Mouse (Mus musculus) limb, embryonic 13.5 days (tissue): ENCODE data around the gene Sv2c. TPM values are rescaled to one million over a fixed set of nuclear protein-coding genes. Genes with fewer than 3 reads are reported as not detected.

Experiments
- ATAC-seq: fragments of 200-750 bp; cut with Nextera tagmentation; 2 replicates; pipeline ENCODE4 v1.8.0; 2017; ENCODE audit warnings: low read depth, moderate number of reproducible peaks, moderate TSS enrichment; ENCODE audit not compliant: low FRiP score
- H3K27ac ChIP-seq: fragments of 300-500 bp; sonication (generic); 2 replicates; pipeline ENCODE4 v1.5.1; 2015; ENCODE audit warnings: inconsistent platforms, mild to moderate bottlenecking, moderate library complexity
- H3K27me3 ChIP-seq: fragments of 300-500 bp; sonication (generic); 2 replicates; pipeline ENCODE4 v1.6.1; 2015; ENCODE audit warnings: mild to moderate bottlenecking, inconsistent platforms
- H3K36me3 ChIP-seq: fragments of 300-500 bp; sonication (generic); 2 replicates; pipeline ENCODE4 v1.6.1; 2015; ENCODE audit warnings: inconsistent platforms, mild to moderate bottlenecking, moderate library complexity
- H3K4me1 ChIP-seq: fragments of 300-500 bp; sonication (generic); 2 replicates; pipeline ENCODE4 v1.6.1; 2015; ENCODE audit warnings: inconsistent platforms
- H3K4me2 ChIP-seq: fragments of 300-500 bp; sonication (generic); replicated peaks from 2 replicates; pipeline ENCODE4 v1.6.1; 2015; ENCODE audit warnings: inconsistent platforms, mild to moderate bottlenecking, moderate library complexity
- H3K4me3 ChIP-seq: fragments of 300-500 bp; sonication (generic); 2 replicates; pipeline ENCODE4 v1.5.1; 2015; ENCODE audit warnings: moderate library complexity, mild to moderate bottlenecking, inconsistent platforms
- H3K9ac ChIP-seq: fragments of 300-500 bp; sonication (generic); 2 replicates; pipeline ENCODE4 v1.6.1; 2015; ENCODE audit warnings: mild to moderate bottlenecking, inconsistent platforms
- H3K9me3 ChIP-seq: fragments of 300-500 bp; sonication (generic); 2 replicates; pipeline ENCODE4 v1.6.1; 2016; ENCODE audit warnings: inconsistent platforms
- WGBS: fragments of 180-500 bp; shearing (Covaris S2); methylation state at CpG from one replicate; pipeline ENCODE4 v1.1.7; 2015; 5-methylcytosine and 5-hydroxymethylcytosine counted together
- polyA plus RNA-seq: library from polyadenylated mRNA; unstranded; fragments of >200 nt; fragmentation: Nextera tagmentation; extraction: Ambion mirVana; gene quantifications from 2 replicates; pipeline ENCODE4 v1.2.1, GENCODE M21; 2015

Sv2c gene
- polyA plus RNA-seq, 1 experiment from 2014 or later, result 1.9 TPM

- no peak overlapping the region for H3K9ac ChIP-seq
- no peak overlapping the region for H3K27ac ChIP-seq
- no peak overlapping the region for H3K4me3 ChIP-seq
- H3K36me3 ChIP-seq, result no peaks in the 10 kb centered on the region
- H3K9me3 ChIP-seq, result peaks cover 16% of the 10 kb centered on the region
- no peaks in the 10 kb centered on the region for H3K27me3 ChIP-seq
- WGBS, result 89% methylated on average over 9 of the region's 9 CpGs
- ATAC-seq, result no peak
- H3K4me1 ChIP-seq, result no peaks in the 10 kb centered on the region
- no peak overlapping the region for H3K4me2 ChIP-seq
Observed at GRCm38 (mm10) chr13:95918624-95919284, 213.6 kb downstream of the Sv2c start.

- no peaks in the 10 kb centered on the region for H3K36me3 ChIP-seq
- H3K4me2 ChIP-seq, result no peak overlapping the region
- H3K27me3 ChIP-seq, result no peaks in the 10 kb centered on the region
- 84% methylated on average over 2 of the region's 2 CpGs for WGBS
- no peak overlapping the region for H3K4me3 ChIP-seq
- 0 out of 2 replicates have a peak, but pooled peaks cover 3% of the 10 kb centered on the region for H3K9me3 ChIP-seq
- no peak for ATAC-seq
- no peak overlapping the region for H3K27ac ChIP-seq
- no peaks in the 10 kb centered on the region for H3K4me1 ChIP-seq
- no peak overlapping the region for H3K9ac ChIP-seq
Observed at GRCm38 (mm10) chr13:95913046-95913406, 219.4 kb downstream of the Sv2c start.

GRCm38 (mm10) chr13:95912157-95913045, 220.0 kb downstream of the Sv2c start:
- H3K4me1 ChIP-seq, result no peaks in the 10 kb centered on the region
- H3K9ac ChIP-seq, result no peak overlapping the region
- H3K27me3 ChIP-seq, result no peaks in the 10 kb centered on the region
- WGBS, result 82% methylated on average over 11 of the region's 11 CpGs
- no peak overlapping the region for H3K4me3 ChIP-seq
- H3K4me2 ChIP-seq, result no peak overlapping the region
- H3K27ac ChIP-seq, result no peak overlapping the region
- H3K9me3 ChIP-seq, result 0 out of 2 replicates have a peak, but pooled peaks cover 3% of the 10 kb centered on the region
- ATAC-seq, result no peak
- no peaks in the 10 kb centered on the region for H3K36me3 ChIP-seq

GRCm38 (mm10) chr13:95910270-95910669, 222.1 kb downstream of the Sv2c start:
- Histone ChIP-seq H3K36me3 (no peaks in the 10 kb centered on the region), H3K27ac (no peak overlapping the region), H3K4me3 (no peak overlapping the region), H3K27me3 (no peaks in the 10 kb centered on the region), H3K9me3 (0 out of 2 replicates have a peak, but pooled peaks cover 4% of the 10 kb centered on the region), H3K4me2 (no peak overlapping the region), H3K9ac (no peak overlapping the region), H3K4me1 (no peaks in the 10 kb centered on the region)
- no peak for ATAC-seq
- 81% methylated on average over 9 of the region's 9 CpGs for WGBS

GRCm38 (mm10) chr13:95909244-95909643, 223.1 kb downstream of the Sv2c start:
- no peak overlapping the region for H3K4me2 ChIP-seq
- H3K27me3 ChIP-seq, result no peaks in the 10 kb centered on the region
- WGBS, result 74% methylated on average over 2 of the region's 2 CpGs
- ATAC-seq, result no peak
- H3K27ac ChIP-seq, result no peak overlapping the region
- no peak overlapping the region for H3K4me3 ChIP-seq
- H3K36me3 ChIP-seq, result no peaks in the 10 kb centered on the region
- H3K9ac ChIP-seq, result no peak overlapping the region
- 0 out of 2 replicates have a peak, but pooled peaks cover 4% of the 10 kb centered on the region for H3K9me3 ChIP-seq
- no peaks in the 10 kb centered on the region for H3K4me1 ChIP-seq

Other genes starting within 250 kb of the Sv2c start
- gene Iqgap2, start 240.7 kb downstream of the Sv2c start, polyA plus RNA-seq, result 12.6 and 13.6 TPM in 2 replicates
- gene Gm20075, start 51.2 kb downstream of the Sv2c start, polyA plus RNA-seq, result 30.5 and 31.5 TPM in 2 replicates
- not detected in 2 replicates for gene Gm17190, start 50.5 kb downstream of the Sv2c start, polyA plus RNA-seq